In the genomic region with DNA sequence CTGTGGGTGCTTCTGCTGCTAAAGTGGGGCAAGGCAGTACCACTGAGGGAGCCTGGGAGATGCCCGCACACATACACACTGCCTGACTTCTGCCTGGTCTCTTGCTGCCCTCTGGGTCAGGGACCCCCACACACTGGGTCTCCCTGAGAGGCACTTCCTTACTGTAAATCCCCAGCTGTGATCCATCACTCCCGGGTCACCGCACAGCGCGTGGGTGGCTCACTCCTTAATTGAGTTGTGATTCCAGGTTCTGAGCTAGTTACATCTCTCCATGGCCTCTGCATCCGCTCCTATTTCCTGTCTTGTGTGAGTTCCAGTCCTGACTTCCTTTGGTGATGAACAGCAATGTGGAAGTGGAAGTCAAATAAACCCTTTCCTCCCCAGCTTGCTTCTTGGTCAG, we compare ENCODE assay signal across 20 mouse cellular contexts. TPM values are rescaled to one million over a fixed set of nuclear protein-coding genes. Genes with fewer than 3 reads are reported as not detected.
DNase-seq lines count a peak whose midpoint lies in the region; ATAC-seq and TF ChIP-seq lines count a peak whose summit lies in the region.
"Had no signal": no experiment of that assay in that cellular context is flagged by ENCODE, and none has a peak within 500 bp of the region (broad histone marks: within the 10 kb centered on the region; RNA-seq: fewer than 3 reads in every experiment).

No protein-coding gene starts in this region.

- no peak for DNase-seq in heart, postnatal 36 days
- no peak for DNase-seq in midbrain, postnatal 0 days (ENCODE audit: low spot score)
- DNase-seq in midbrain, embryonic 10.5 days (ENCODE audit: low spot score) = no peak
- peak; percentile 28 for DNase-seq in 3T3-L1 (ENCODE audit: low read depth, low spot score)
- DNase-seq in ovary, postnatal 36 days (ENCODE audit: low spot score) = no peak
- no peak for DNase-seq in spleen, postnatal 14 days (ENCODE audit: low spot score in 2 of 2)
- DNase-seq: adrenal gland, postnatal 10 days; cerebellum, adult 11 months; cerebellum, adult 9-11 months; gastrocnemius, postnatal 36 days; heart, adult 18-20 months had no signal

- TF ChIP-seq POLR2A in myocyte (IDR thresholded peaks at IDR 0.05; ENCODE audit: insufficient read length, low read depth) = no peak

- TF ChIP-seq CTCF in midbrain, postnatal 0 days (IDR thresholded peaks at IDR 0.05) = no peak

- 63% methylated on average over 6 of the region's 6 CpGs for WGBS in heart, embryonic 12.5 days
- 80% methylated on average over 6 of the region's 6 CpGs for WGBS in midbrain, postnatal 0 days
- 83% methylated on average over 6 of the region's 6 CpGs for WGBS in midbrain, embryonic 10.5 days

- no peaks in the 10 kb centered on the region for H3K9me3 ChIP-seq in heart, embryonic 12.5 days (replicated peaks)
- no peaks in the 10 kb centered on the region for H3K9me3 ChIP-seq in midbrain, postnatal 0 days (ENCODE audit: low read length)
- no peaks in the 10 kb centered on the region for H3K9me3 ChIP-seq in midbrain, embryonic 10.5 days (replicated peaks)
- H3K9me3 ChIP-seq: embryonic facial prominence, embryonic 10.5 days; forebrain, embryonic 15.5 days; hindbrain, embryonic 12.5 days had no signal

- H3K9ac ChIP-seq in heart, embryonic 12.5 days = no peak overlapping the region
- no peak overlapping the region for H3K9ac ChIP-seq in midbrain, postnatal 0 days (replicated peaks; ENCODE audit: low read length, poor library complexity, severe bottlenecking)
- H3K9ac ChIP-seq: forebrain, embryonic 15.5 days; hindbrain, embryonic 12.5 days had no signal

- peaks cover 44% of the 10 kb centered on the region for H3K4me1 ChIP-seq in heart, embryonic 12.5 days (replicated peaks)
- peaks cover 10% of the 10 kb centered on the region; the same call in 1 of the 2 replicates for H3K4me1 ChIP-seq in midbrain, postnatal 0 days (ENCODE audit: insufficient read depth, low read length)
- H3K4me1 ChIP-seq in midbrain, embryonic 10.5 days = peaks cover 33% of the 10 kb centered on the region

- intact Hi-C loops in heart, postnatal 36 days (cut with DNase I) = no loop called here

- H3K79me2 ChIP-seq in myocyte (ENCODE audit: control insufficient read depth, insufficient read depth) = no peaks in the 10 kb centered on the region

- H3K36me3 ChIP-seq in heart, embryonic 12.5 days = no peaks in the 10 kb centered on the region
- H3K36me3 ChIP-seq in midbrain, postnatal 0 days (ENCODE audit: insufficient read depth, low read length) = no peaks in the 10 kb centered on the region
- H3K36me3 ChIP-seq in midbrain, embryonic 10.5 days = no peaks in the 10 kb centered on the region
- H3K36me3 ChIP-seq in myocyte (ENCODE audit: control insufficient read depth, insufficient read depth) = no peaks in the 10 kb centered on the region
- H3K36me3 ChIP-seq: embryonic facial prominence, embryonic 10.5 days; forebrain, embryonic 15.5 days; hindbrain, embryonic 12.5 days had no signal

- H3K27me3 ChIP-seq in heart, embryonic 12.5 days (replicated peaks) = peaks cover 19% of the 10 kb centered on the region
- H3K27me3 ChIP-seq in midbrain, postnatal 0 days (ENCODE audit: insufficient read depth, low read length) = no peaks in the 10 kb centered on the region
- H3K27me3 ChIP-seq in midbrain, embryonic 10.5 days (ENCODE audit: low read depth, poor library complexity, severe bottlenecking) = peaks cover 26% of the 10 kb centered on the region
- no peaks in the 10 kb centered on the region for H3K27me3 ChIP-seq in myocyte (ENCODE audit: control insufficient read depth, insufficient read depth, insufficient read length)
- H3K27me3 ChIP-seq: forebrain, embryonic 15.5 days had no signal

- no peak overlapping the region for H3K4me3 ChIP-seq in heart, embryonic 12.5 days
- no peak overlapping the region for H3K4me3 ChIP-seq in midbrain, postnatal 0 days (ENCODE audit: low read depth, low read length)
- no peak overlapping the region for H3K4me3 ChIP-seq in midbrain, embryonic 10.5 days
- H3K4me3 ChIP-seq in myocyte = no peak overlapping the region
- H3K4me3 ChIP-seq: embryonic facial prominence, embryonic 10.5 days; erythroblast, embryonic 14.5 days; forebrain, embryonic 15.5 days; hindbrain, embryonic 12.5 days had no signal

- ATAC-seq in heart, embryonic 12.5 days (ENCODE audit: insufficient number of reproducible peaks, low FRiP score) = no peak
- ATAC-seq in midbrain, postnatal 0 days (ENCODE audit: low FRiP score) = no peak
- ATAC-seq: forebrain, embryonic 15.5 days; hindbrain, embryonic 16.5 days had no signal

- no peak overlapping the region for H3K4me2 ChIP-seq in heart, embryonic 12.5 days
- no peak overlapping the region for H3K4me2 ChIP-seq in midbrain, postnatal 0 days (ENCODE audit: low read depth, low read length, poor library complexity, severe bottlenecking)
- H3K4me2 ChIP-seq in myocyte (ENCODE audit: low read depth) = peak overlapping the region; percentile 64
- H3K4me2 ChIP-seq: heart, embryonic 11.5 days had no signal

- 0 out of 2 replicates have a peak overlapping the region, but pooled peaks have one; percentile 35 for H3K27ac ChIP-seq in heart, embryonic 12.5 days (ENCODE audit: poor library complexity, severe bottlenecking)
- 0 out of 2 replicates have a peak overlapping the region, but pooled peaks have one; percentile 12 for H3K27ac ChIP-seq in midbrain, postnatal 0 days (ENCODE audit: low read depth, low read length)
- H3K27ac ChIP-seq in midbrain, embryonic 10.5 days (replicated peaks) = no peak overlapping the region
- H3K27ac ChIP-seq: embryonic facial prominence, embryonic 10.5 days had no signal

- H3ac ChIP-seq in myocyte (ENCODE audit: control insufficient read depth, insufficient read length) = no peak overlapping the region

TF ChIP-seq in myocyte, 11 proteins besides CTCF, POLR2A, EP300 and RAD21:
- TF ChIP-seq MYOG (IDR thresholded peaks at IDR 0.05; ENCODE audit: control insufficient read depth in 1 of 3, insufficient read depth in 1 of 3, insufficient read length in 2 of 3, low read depth in 2 of 3) = no peak

RNA-seq across cellular contexts. Expression of gene Spire2, which starts 1.8 kb away (rescaled TPM):
- 2.8 and 3.4 TPM in 2 replicates for polyA plus RNA-seq in heart, embryonic 12.5 days (2016; fragmentation: Nextera tagmentation; extraction: Ambion mirVana)
- under 1 TPM; 0.11 to 0.14 TPM for total RNA-seq in heart, postnatal 36 days (2021)
- total RNA-seq in midbrain, postnatal 0 days (2014; rRNA removed) = 35.7 and 44.1 TPM in 2 replicates
- 28.0 and 28.2 TPM in 2 replicates for polyA plus RNA-seq in midbrain, postnatal 0 days (2015; fragmentation: Nextera tagmentation; extraction: Ambion mirVana)
- polyA plus RNA-seq in midbrain, embryonic 10.5 days (2016; fragmentation: Nextera tagmentation; extraction: Ambion mirVana) = 9.7 and 12.3 TPM in 2 replicates
- 6.8 TPM for polyA plus RNA-seq in myocyte (2012; fragmentation: generic; extraction: Trizol)

RNA-seq across cellular contexts. Expression of gene Fanca, which starts 12.3 kb away (rescaled TPM):
- polyA plus RNA-seq in heart, embryonic 12.5 days (2016; fragmentation: Nextera tagmentation; extraction: Ambion mirVana) = 23.0 and 23.6 TPM in 2 replicates
- total RNA-seq in heart, postnatal 36 days (2021) = 1 to 10 TPM; 1.7 to 3.4 TPM
- total RNA-seq in midbrain, postnatal 0 days (2014; rRNA removed) = 4.2 and 17.6 TPM in 2 replicates
- polyA plus RNA-seq in midbrain, postnatal 0 days (2015; fragmentation: Nextera tagmentation; extraction: Ambion mirVana) = 3.0 and 3.3 TPM in 2 replicates
- 40.4 and 45.3 TPM in 2 replicates for polyA plus RNA-seq in midbrain, embryonic 10.5 days (2016; fragmentation: Nextera tagmentation; extraction: Ambion mirVana)
- polyA plus RNA-seq in myocyte (2012; fragmentation: generic; extraction: Trizol) = 4.0 TPM
- total RNA-seq: gastrocnemius, adult 8-10 months had no signal

RNA-seq across cellular contexts. Expression of gene Tcf25, which starts 42.9 kb away (rescaled TPM):
- 172 TPM in 2 replicates for polyA plus RNA-seq in heart, embryonic 12.5 days (2016; fragmentation: Nextera tagmentation; extraction: Ambion mirVana)
- 100 to 1,000 TPM; 121 to 130 TPM for total RNA-seq in heart, postnatal 36 days (2021)
- 538 and 541 TPM in 2 replicates for total RNA-seq in midbrain, postnatal 0 days (2014; rRNA removed)
- 413 and 416 TPM in 2 replicates for polyA plus RNA-seq in midbrain, postnatal 0 days (2015; fragmentation: Nextera tagmentation; extraction: Ambion mirVana)
- polyA plus RNA-seq in midbrain, embryonic 10.5 days (2016; fragmentation: Nextera tagmentation; extraction: Ambion mirVana) = 150 and 167 TPM in 2 replicates
- 177 TPM for polyA plus RNA-seq in myocyte (2012; fragmentation: generic; extraction: Trizol)
